Mouse (Mus musculus): ENCODE data around the gene Ccer2. TPM values are rescaled to one million over a fixed set of nuclear protein-coding genes. Genes with fewer than 3 reads are reported as not detected.

The Ccer2 gene
- polyA plus RNA-seq, 1 experiment from 2014 or later: not detected

DNA sequence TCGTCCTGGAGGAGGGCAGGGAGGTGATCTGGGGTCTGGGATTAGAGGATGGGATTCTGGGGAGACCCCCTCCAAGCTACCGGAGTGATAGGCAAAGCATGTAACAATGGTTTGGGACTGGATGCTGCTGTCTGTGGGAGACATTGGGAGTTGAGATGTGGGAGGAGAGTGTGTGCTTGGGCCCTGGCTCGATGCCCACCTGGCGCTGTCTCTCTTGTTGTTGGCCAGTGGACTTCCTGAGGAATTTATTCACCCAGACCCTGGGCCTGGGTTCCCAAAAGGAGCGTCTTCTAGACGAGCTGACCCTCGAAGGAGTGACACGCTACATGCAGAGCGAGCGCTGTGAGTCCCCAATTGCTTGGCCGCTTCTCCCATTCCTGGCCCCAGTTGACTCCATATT lies 15.9 kb downstream of the Ccer2 start:
- DNase-seq (ENCODE audit: low spot score): no peak
- WGBS: 77% methylated on average over 11 of the region's 11 CpGs
- H3K36me3 ChIP-seq (ENCODE audit: insufficient read depth, low read length): no peaks in the 10 kb centered on the region
- TF ChIP-seq CTCF (IDR thresholded peaks at IDR 0.05) (no peak), EP300 (IDR thresholded peaks at IDR 0.05) (no peak)
- H3K27me3 ChIP-seq (replicated peaks; ENCODE audit: insufficient read depth, low read length): no peaks in the 10 kb centered on the region
- H3K9me3 ChIP-seq (ENCODE audit: low read length): no peaks in the 10 kb centered on the region
- ATAC-seq: no peak
- H3K4me2 ChIP-seq (replicated peaks; ENCODE audit: low read depth, low read length): no peak overlapping the region
- H3K4me1 ChIP-seq (ENCODE audit: insufficient read depth, low read depth, low read length): no peaks in the 10 kb centered on the region
- H3K4me3 ChIP-seq (ENCODE audit: low read depth, low read length): no peak overlapping the region
- no peak overlapping the region for H3K27ac ChIP-seq (ENCODE audit: low read length)
- no peak overlapping the region for H3K9ac ChIP-seq (replicated peaks; ENCODE audit: low read depth)

DNA sequence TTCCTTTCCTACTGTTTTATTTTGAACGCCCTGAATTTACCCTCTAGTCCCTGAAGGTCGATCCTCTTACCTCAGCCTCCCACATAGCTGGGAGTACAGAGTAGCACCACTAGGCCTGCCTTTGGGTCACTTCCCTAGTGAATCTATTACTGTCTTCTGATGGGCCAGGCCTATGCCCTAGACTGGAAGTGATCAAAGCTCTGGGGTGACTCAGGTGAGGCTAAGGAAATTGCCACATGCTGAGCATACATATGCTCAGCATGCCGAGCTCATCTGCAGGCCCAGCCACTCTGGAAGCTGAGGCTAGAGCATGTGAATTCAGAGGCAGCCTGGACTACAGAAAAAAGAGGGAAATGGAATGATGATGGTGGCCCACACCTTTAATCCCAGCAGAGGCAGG lies 17.2 kb downstream of the Ccer2 start:
- Histone ChIP-seq H3K4me2 (replicated peaks; ENCODE audit: low read depth, low read length) (no peak overlapping the region), H3K4me1 (ENCODE audit: insufficient read depth, low read depth, low read length) (no peaks in the 10 kb centered on the region), H3K4me3 (ENCODE audit: low read depth, low read length) (no peak overlapping the region), H3K27ac (ENCODE audit: low read length) (no peak overlapping the region), H3K9ac (replicated peaks; ENCODE audit: low read depth) (no peak overlapping the region), H3K36me3 (ENCODE audit: insufficient read depth, low read length) (no peaks in the 10 kb centered on the region), H3K27me3 (replicated peaks; ENCODE audit: insufficient read depth, low read length) (no peaks in the 10 kb centered on the region), H3K9me3 (ENCODE audit: low read length) (no peaks in the 10 kb centered on the region)
- ATAC-seq (no peak), DNase-seq (ENCODE audit: low spot score) (no peak)
- 73% methylated on average over 3 of the region's 3 CpGs for WGBS
- TF ChIP-seq EP300 (IDR thresholded peaks at IDR 0.05): no peak
- TF ChIP-seq CTCF (IDR thresholded peaks at IDR 0.05): no peak

DNA sequence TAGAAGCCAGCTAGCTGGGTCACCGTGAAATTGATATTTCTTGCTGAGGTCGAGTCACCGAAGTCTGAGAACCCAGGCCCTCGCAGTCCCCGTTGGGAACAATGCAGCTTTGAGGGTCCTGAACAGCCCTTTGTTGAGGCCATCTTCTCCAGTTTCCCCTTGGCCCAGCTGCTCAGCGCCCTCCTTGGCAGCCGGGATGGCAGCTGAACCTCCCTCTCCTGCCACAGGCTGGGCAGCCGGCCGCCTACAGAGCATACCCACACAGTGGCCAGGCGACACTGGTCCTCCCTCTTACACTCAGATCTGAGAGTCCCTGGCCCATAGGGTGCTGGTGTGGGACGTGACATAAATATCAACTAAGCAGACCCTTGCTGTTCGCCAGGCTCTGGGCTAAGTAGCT lies 18.2 kb downstream of the Ccer2 start:
- Histone ChIP-seq H3K4me3 (ENCODE audit: low read depth, low read length) (no peak overlapping the region), H3K36me3 (ENCODE audit: insufficient read depth, low read length) (no peaks in the 10 kb centered on the region), H3K4me2 (replicated peaks; ENCODE audit: low read depth, low read length) (no peak overlapping the region), H3K9me3 (ENCODE audit: low read length) (no peaks in the 10 kb centered on the region), H3K9ac (replicated peaks; ENCODE audit: low read depth) (no peak overlapping the region), H3K27me3 (replicated peaks; ENCODE audit: insufficient read depth, low read length) (no peaks in the 10 kb centered on the region), H3K4me1 (ENCODE audit: insufficient read depth, low read depth, low read length) (no peaks in the 10 kb centered on the region), H3K27ac (ENCODE audit: low read length) (no peak overlapping the region)
- ATAC-seq: no peak
- TF ChIP-seq EP300 (IDR thresholded peaks at IDR 0.05): no peak
- TF ChIP-seq CTCF (IDR thresholded peaks at IDR 0.05): no peak
- no peak for DNase-seq (ENCODE audit: low spot score)
- WGBS: 70% methylated on average over 12 of the region's 12 CpGs

DNA sequence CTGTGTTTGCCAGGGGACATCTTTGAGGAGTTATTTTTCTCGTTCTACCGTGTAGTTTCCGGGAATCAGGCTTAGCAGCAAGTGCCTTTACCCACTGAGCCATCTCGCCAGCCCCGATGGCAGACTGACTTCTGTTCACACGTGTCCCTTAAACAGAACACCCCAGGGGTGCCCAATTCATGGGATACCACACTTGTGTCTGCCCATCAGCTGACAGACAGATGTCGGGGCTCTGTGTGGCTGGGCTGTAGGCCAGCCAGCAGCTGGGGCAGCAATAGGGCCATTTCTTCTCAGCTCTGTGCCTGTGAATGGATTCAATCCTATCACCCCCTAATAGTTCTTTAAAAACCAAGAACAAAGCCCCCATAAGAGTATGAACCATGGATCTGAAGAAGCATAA lies 19.2 kb downstream of the Ccer2 start:
- no peak for DNase-seq (ENCODE audit: low spot score)
- Histone ChIP-seq H3K9me3 (ENCODE audit: low read length) (no peaks in the 10 kb centered on the region), H3K36me3 (ENCODE audit: insufficient read depth, low read length) (no peaks in the 10 kb centered on the region), H3K4me1 (ENCODE audit: insufficient read depth, low read depth, low read length) (no peaks in the 10 kb centered on the region), H3K27ac (ENCODE audit: low read length) (no peak overlapping the region), H3K9ac (replicated peaks; ENCODE audit: low read depth) (no peak overlapping the region), H3K4me2 (replicated peaks; ENCODE audit: low read depth, low read length) (no peak overlapping the region), H3K4me3 (ENCODE audit: low read depth, low read length) (no peak overlapping the region), H3K27me3 (replicated peaks; ENCODE audit: insufficient read depth, low read length) (no peaks in the 10 kb centered on the region)
- 90% methylated on average over 7 of the region's 7 CpGs for WGBS
- no peak for TF ChIP-seq EP300 (IDR thresholded peaks at IDR 0.05)
- TF ChIP-seq CTCF (IDR thresholded peaks at IDR 0.05): no peak
- ATAC-seq: no peak

DNA sequence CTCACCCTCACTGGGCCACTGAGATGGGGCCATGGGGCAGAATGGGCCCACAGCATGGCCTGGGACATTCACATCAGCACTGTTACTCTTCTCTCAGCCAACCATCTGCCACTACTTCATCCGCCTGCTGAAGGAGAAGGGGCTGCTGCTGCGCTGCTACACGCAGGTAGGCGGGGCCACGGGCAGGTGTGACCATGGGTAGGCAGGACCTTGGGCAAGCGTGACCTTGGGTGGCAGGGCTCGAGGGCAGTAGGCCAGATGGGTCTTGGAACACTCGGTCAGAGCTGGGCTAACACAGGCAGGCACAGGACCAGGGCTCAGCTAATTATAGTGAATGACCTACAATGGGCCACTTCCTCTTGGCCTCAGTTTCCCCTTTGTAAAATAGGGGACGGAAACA lies 22.9 kb downstream of the Ccer2 start:
- H3K4me1 ChIP-seq (ENCODE audit: insufficient read depth, low read depth, low read length): no peaks in the 10 kb centered on the region
- H3K27ac ChIP-seq (ENCODE audit: low read length): no peak overlapping the region
- H3K4me2 ChIP-seq (replicated peaks; ENCODE audit: low read depth, low read length): no peak overlapping the region
- DNase-seq (ENCODE audit: low spot score) (no peak), ATAC-seq (no peak)
- H3K4me3 ChIP-seq (ENCODE audit: low read depth, low read length): no peak overlapping the region
- TF ChIP-seq CTCF (IDR thresholded peaks at IDR 0.05): no peak
- TF ChIP-seq EP300 (IDR thresholded peaks at IDR 0.05): no peak
- no peaks in the 10 kb centered on the region for H3K9me3 ChIP-seq (ENCODE audit: low read length)
- WGBS: 82% methylated on average over 9 of the region's 9 CpGs
- H3K9ac ChIP-seq (replicated peaks; ENCODE audit: low read depth): no peak overlapping the region
- H3K36me3 ChIP-seq (ENCODE audit: insufficient read depth, low read length): no peaks in the 10 kb centered on the region
- no peaks in the 10 kb centered on the region for H3K27me3 ChIP-seq (replicated peaks; ENCODE audit: insufficient read depth, low read length)

DNA sequence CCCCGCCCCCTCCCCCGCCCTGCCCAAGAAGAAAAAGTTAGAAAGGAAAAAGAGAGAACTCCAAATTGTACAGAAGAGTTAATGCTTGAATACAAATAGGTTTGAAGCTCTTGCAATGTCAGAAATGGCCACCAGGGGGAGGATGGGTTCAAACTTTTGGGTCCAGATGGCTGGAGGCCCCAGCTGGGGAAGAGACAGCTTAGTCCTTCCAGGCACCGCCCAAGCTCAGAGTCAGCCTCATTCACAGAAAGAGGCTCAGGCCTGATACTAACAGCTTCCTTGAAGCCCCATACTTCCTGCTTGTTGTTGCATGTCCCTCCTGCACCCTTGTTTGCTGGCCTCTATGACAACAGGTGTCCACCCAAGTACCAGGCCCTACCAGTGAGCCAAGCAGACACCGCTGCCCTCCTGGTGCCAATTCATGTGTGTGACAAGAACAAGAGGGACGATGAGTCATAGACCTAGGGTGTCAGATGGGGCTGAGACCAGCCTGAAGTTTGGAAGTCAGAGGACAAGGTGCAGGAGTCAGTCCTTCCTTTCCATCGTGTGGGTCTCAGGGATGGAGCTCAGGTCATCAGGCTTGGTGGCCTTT lies 24.2 kb downstream of the Ccer2 start:
- H3K4me1 ChIP-seq (ENCODE audit: insufficient read depth, low read depth, low read length): no peaks in the 10 kb centered on the region
- ATAC-seq (peak; percentile 83), DNase-seq (ENCODE audit: low spot score) (peak; percentile 92)
- H3K4me3 ChIP-seq (ENCODE audit: low read depth, low read length): no peak overlapping the region
- no peaks in the 10 kb centered on the region for H3K27me3 ChIP-seq (replicated peaks; ENCODE audit: insufficient read depth, low read length)
- no peak overlapping the region for H3K9ac ChIP-seq (replicated peaks; ENCODE audit: low read depth)
- WGBS: 45% methylated on average over 6 of the region's 6 CpGs
- H3K27ac ChIP-seq (ENCODE audit: low read length): no peak overlapping the region
- TF ChIP-seq CTCF (IDR thresholded peaks at IDR 0.05) (peak; percentile 84), EP300 (IDR thresholded peaks at IDR 0.05) (peak; percentile 20; the same call in 1 of the 2 replicates)
- no peak overlapping the region for H3K4me2 ChIP-seq (replicated peaks; ENCODE audit: low read depth, low read length)
- H3K36me3 ChIP-seq (ENCODE audit: insufficient read depth, low read length): no peaks in the 10 kb centered on the region; the same call in none of the 2 replicates
- H3K9me3 ChIP-seq (ENCODE audit: low read length): no peaks in the 10 kb centered on the region

DNA sequence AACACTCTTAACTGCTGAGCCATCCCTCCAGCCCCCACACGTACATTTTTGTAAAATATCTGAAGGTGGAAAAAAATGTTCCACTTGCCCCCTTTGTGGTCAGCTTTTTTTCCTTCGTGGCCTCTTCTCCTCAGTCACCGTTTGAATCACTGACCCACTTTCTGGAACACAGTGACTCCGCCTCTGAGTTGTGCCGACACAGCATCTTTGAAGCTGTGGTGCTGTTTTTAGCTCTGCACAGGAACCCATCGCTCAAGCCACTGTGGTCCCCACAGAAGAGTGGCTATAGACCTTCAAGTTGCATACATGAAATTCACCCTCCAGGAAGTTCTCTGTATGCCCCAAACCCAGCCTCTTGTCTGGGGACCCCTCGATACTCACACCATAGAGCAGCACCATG lies 24.9 kb downstream of the Ccer2 start:
- no peak for DNase-seq (ENCODE audit: low spot score)
- H3K4me1 ChIP-seq (ENCODE audit: insufficient read depth, low read depth, low read length): no peaks in the 10 kb centered on the region
- TF ChIP-seq CTCF (IDR thresholded peaks at IDR 0.05) (no peak), EP300 (IDR thresholded peaks at IDR 0.05) (no peak)
- no peaks in the 10 kb centered on the region for H3K27me3 ChIP-seq (replicated peaks; ENCODE audit: insufficient read depth, low read length)
- H3K36me3 ChIP-seq (ENCODE audit: insufficient read depth, low read length): no peaks in the 10 kb centered on the region; the same call in none of the 2 replicates
- H3K9ac ChIP-seq (replicated peaks; ENCODE audit: low read depth): no peak overlapping the region
- ATAC-seq: no peak
- no peak overlapping the region for H3K4me3 ChIP-seq (ENCODE audit: low read depth, low read length)
- WGBS: 72% methylated on average over 7 of the region's 7 CpGs
- H3K4me2 ChIP-seq (replicated peaks; ENCODE audit: low read depth, low read length): no peak overlapping the region
- no peak overlapping the region for H3K27ac ChIP-seq (ENCODE audit: low read length)
- H3K9me3 ChIP-seq (ENCODE audit: low read length): no peaks in the 10 kb centered on the region
